Mouse (Mus musculus) CH12.LX (cell line): ENCODE data around the gene Mcm3.

Experiments
- CHD2 ChIP-seq: IDR thresholded peaks from 2 replicates; pipeline ENCODE4 v1.6.1; 2011; ENCODE audit warnings: low read length, improper control_type of control experiment
- CTCF ChIP-seq, 2 experiments: IDR thresholded peaks in 1 of 2; conservative IDR thresholded peaks in 1 of 2; 2 replicates each; pipeline ENCODE4 v1.5.1; 2011 to 2012; ENCODE audit warnings: low read depth in 2 of 2, low read length in 2 of 2, improper control_type of control experiment in 1 of 2, inconsistent platforms in 1 of 2, mild to moderate bottlenecking in 1 of 2, moderate library complexity in 1 of 2
- GABPA ChIP-seq: IDR thresholded peaks from 2 replicates; pipeline ENCODE4 v1.6.1; 2012; ENCODE audit warnings: low read depth, low read length, improper control_type of control experiment, inconsistent platforms; ENCODE audit not compliant: insufficient replicate concordance
- IRF4 ChIP-seq: IDR thresholded peaks from 2 replicates; pipeline ENCODE4 v1.6.1; 2014; ENCODE audit warnings: low read depth, mild to moderate bottlenecking, inconsistent platforms, low read length, improper control_type of control experiment
- JUND ChIP-seq: conservative IDR thresholded peaks from 2 replicates; pipeline ENCODE4 v1.6.1; 2011; ENCODE audit warnings: low read depth, low read length, improper control_type of control experiment
- MAZ ChIP-seq: IDR thresholded peaks from 2 replicates; pipeline ENCODE4 v1.6.1; 2012; ENCODE audit warnings: low read depth, mild to moderate bottlenecking, inconsistent platforms, low read length, improper control_type of control experiment, moderate library complexity
- MXI1 ChIP-seq: IDR thresholded peaks from 2 replicates; pipeline ENCODE4 v1.6.1; 2011; ENCODE audit warnings: mild to moderate bottlenecking, low read depth, low read length, improper control_type of control experiment
- POLR2AphosphoS2 ChIP-seq: IDR thresholded peaks from 2 replicates; pipeline ENCODE4 v1.6.1; 2011; ENCODE audit warnings: low read depth, low read length, improper control_type of control experiment
- RAD21 ChIP-seq: IDR thresholded peaks from 2 replicates; pipeline ENCODE4 v1.6.1; 2011; ENCODE audit warnings: low read depth, mild to moderate bottlenecking, low read length, improper control_type of control experiment, moderate library complexity
- SMC3 ChIP-seq: IDR thresholded peaks from 2 replicates; pipeline ENCODE4 v1.6.1; 2011; ENCODE audit warnings: low read depth, low read length, improper control_type of control experiment
- TBP ChIP-seq: conservative IDR thresholded peaks from 2 replicates; pipeline ENCODE4 v1.6.1; 2011; ENCODE audit warnings: low read depth, low read length, improper control_type of control experiment
- USF2 ChIP-seq: conservative IDR thresholded peaks from 2 replicates; pipeline ENCODE4 v1.6.1; 2011; ENCODE audit warnings: low read depth, low read length, improper control_type of control experiment
- ZKSCAN1 ChIP-seq: IDR thresholded peaks from 2 replicates; pipeline ENCODE4 v1.6.1; 2012; ENCODE audit warnings: low read depth, inconsistent platforms, low read length, improper control_type of control experiment, borderline replicate concordance
- ZNF384 ChIP-seq: IDR thresholded peaks from 2 replicates; pipeline ENCODE4 v1.6.1; 2012; ENCODE audit warnings: low read depth, low read length, improper control_type of control experiment, inconsistent platforms

DNA sequence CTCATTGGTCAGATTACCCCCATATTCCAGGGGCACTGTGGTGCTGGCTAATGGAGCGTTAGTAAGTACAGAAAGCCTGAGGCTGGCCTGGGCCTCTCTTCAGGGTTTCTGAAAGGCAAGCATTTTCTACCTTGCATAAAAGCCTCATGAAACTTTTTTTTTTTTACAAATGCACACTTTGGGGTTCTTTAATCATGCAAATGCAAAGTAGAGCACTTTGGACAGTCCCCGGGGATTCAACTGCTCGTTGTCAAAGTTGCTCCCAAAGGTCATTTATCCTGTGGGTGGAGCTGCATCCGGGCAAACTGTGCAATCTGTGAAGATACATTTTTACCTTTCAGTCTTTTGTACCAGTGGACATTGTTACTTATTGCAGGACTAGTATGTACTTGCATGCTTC lies 58.7 kb downstream of the Mcm3 start:
- TF ChIP-seq ZKSCAN1 (no peak), TBP (no peak), CTCF (conservative IDR thresholded peaks at IDR 0.05 in 1 of 2, IDR thresholded peaks at IDR 0.05 in 1 of 2; ENCODE audit: low read depth in 2 of 2, low read length in 2 of 2) (no peak), SMC3 (no peak), MAZ (no peak), POLR2AphosphoS2 (no peak), USF2 (no peak), RAD21 (no peak), MXI1 (no peak), CHD2 (no peak), ZNF384 (peak; percentile 51; the same call in 1 of the 2 replicates), IRF4 (no peak), GABPA (no peak), JUND (no peak)
